Mouse (Mus musculus) brain, adult 2 months (tissue): ENCODE results near the gene Emid1.
"Not testable (repeated sequence)": the region's sequence is repeated elsewhere in the genome, so short reads cannot be mapped to it uniquely, and the experiment has no call there.

Experiments
- DNase-seq: peaks from one replicate; pipeline ENCODE4 v3.0.0; 2011; ENCODE audit warnings: low read depth, low spot score

Gene Emid1

DNA sequence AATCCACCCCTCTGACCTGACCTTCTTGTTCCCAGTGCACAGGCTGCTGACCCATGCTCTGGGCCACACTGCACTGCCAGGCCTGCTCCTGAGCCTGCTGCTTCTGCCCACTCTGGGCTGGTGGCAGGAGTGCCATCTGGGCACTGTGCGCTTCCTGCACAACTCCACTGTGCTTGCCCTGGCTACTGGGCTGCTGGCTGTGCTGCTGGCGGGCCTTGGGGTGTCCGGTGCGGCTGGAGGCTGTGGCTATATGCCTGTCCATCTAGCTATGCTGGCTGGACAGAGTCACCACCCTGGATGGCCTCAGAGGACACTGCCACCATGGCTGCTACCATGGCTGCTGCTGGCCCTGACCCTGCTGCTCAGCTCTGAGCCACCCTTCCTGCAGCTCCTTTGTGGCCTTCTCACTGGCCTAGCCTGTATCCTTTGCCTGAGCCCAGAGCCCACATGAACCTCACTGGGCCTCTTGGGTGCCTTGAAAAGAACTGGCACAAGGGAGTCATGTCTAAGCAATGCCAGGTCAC, 48.0 kb downstream of the Emid1 start:
- DNase-seq, result no peak

DNA sequence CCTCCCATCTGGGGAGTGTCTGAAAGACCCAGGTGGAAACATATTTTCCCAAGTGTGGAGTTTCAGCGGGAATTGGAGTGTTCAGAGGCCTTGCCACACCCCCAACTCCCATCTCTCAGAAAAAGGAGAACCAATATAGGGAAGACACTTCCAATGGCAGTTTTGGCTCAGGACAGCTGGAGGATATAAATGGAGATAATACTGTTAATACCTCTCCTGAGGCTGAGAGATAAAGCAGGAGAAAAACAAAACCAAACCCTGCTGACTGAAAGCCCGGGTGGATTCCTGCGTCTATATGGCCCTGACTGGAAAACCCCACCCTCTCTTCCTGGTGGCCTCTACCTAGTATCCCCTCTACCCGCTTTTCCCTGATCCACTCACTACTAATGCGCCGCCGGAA, 49.7 kb downstream of the Emid1 start:
- no peak for DNase-seq

DNA sequence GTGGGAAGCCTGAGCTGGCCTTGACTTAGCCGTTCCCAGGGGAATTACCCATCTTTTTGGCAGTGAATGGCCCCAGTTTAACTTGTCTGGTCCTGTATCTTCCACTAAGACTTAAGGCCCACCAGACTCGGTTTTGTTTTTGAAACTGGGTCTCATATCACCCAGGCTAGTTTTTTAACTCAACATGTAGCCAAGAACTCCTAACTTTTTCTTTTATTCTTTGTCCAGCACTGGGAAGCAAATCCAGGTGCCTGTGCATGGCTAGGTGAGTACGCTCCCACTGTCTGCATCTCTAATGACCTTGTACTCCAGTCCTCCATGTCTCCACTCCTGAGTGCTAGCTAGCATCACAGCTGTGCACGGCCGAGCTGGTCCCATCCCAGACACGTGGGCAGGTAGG, 50.4 kb downstream of the Emid1 start:
- DNase-seq, result no peak

DNA sequence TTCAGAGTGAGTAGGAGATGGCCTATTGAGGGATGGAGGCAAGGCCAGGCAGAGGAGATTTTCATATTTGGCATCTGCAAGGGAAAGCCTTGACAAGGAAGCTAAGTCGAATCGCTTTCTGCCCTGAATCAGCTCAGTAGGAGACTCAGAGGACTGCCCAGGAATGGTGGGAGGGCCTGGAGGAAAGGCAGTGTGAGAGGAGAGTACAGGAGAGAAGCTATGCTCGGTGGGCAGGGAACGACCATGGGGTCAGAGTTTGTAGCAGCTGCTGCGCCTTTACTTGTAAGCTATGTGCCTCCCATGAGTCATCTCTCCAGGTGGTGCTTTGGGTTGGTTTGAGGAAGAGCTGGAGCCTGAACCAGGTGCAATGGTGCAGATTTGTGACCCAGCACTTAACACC, 51.3 kb downstream of the Emid1 start:
- DNase-seq, result no peak

DNA sequence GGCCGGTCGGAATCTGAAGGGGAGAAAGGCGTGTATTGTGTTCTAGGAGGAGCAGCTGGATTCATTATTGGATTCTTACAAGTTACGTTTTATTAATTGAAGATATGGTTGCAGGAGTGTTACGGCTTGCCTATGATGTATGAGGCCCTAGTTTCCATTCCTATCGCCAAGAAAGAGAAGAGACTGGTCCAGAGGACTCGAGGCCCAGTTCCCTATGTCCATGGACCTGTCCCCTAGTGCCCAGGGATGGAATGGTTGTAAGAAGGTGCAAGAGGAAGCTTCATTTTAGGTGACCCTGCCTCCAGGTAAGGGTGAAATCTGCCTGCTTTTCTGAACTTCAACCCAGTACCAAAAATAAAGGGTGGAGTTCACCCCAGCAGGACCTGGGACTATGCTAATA, 51.8 kb downstream of the Emid1 start:
- DNase-seq, result no peak

DNA sequence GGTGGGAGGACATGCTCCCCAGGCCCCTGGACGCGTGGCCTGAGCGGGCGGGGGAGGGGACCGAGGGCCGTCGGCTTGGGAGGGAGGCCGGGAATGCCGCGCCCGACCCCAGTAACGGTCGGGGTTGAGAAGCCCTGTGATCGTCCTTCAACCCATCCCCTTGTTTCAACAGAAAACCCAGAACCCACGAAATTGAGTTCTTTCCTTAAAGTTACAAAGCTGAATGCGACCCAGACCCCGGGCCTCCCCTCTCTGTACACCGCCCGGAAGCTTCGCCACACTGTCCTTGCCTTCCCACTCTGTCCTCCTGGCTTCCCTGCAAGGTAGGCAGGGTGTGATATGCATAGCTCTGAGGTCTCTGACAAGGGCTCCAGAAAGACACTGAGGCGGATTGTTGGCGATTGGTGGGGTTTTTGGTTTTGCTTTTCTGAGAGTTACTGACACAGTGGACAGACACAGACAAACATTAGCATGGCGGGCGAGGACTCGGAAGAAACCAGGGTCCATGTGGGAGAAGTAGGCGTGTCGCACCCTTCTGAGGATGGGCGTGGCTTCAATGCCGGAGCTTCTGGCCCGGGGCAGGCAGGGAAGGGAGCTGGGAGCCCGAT, 52.4 kb downstream of the Emid1 start:
- peak; percentile 89 for DNase-seq

DNA sequence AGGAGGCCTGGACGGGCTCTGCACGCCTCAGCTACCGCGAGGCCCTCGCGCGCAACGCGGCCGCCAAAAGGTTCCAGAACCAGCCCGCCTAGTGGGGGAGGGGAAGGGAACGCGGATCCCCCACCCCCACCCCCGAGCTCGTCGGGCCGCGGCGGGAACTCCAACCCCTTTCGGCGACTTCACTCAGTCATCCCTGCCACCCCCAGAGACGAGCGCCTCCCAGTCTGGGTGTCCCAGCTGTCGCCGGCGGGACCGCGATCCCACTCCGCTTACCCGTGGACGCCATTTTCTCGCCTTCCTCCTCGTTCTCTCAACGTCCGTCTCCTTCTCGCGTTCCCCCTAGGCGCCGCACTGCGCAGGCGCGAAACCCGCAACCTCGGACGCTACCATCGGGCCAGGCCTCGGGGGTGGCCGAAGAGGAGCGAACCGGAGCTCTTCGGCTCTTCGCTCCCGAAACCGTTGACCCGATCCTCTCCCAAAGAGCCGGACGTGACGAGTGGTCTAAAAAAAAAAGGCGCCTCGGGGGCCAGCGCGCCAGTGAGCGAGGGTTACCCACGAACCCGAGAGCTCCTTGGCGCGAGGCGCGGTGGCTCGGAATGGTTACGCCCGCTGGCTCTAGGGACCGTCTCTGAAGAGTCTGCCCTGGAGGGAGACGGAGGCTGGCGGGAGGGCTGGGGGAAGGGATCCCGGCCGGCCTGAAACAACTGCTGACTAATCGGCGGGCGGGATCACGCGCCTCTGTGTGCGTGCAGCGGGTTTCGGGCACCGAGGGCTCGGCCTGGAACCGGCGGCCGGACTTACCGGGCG, 53.1 kb downstream of the Emid1 start, which contains the start of the genes Rhbdd3 and Ewsr1:
TSS of gene Rhbdd3 (plus strand) at position 191 of the 807 bp plus-strand sequence.
TSS of gene Ewsr1 (minus strand) at position 531 of the 807 bp plus-strand sequence.
- peak; percentile 99 for DNase-seq

DNA sequence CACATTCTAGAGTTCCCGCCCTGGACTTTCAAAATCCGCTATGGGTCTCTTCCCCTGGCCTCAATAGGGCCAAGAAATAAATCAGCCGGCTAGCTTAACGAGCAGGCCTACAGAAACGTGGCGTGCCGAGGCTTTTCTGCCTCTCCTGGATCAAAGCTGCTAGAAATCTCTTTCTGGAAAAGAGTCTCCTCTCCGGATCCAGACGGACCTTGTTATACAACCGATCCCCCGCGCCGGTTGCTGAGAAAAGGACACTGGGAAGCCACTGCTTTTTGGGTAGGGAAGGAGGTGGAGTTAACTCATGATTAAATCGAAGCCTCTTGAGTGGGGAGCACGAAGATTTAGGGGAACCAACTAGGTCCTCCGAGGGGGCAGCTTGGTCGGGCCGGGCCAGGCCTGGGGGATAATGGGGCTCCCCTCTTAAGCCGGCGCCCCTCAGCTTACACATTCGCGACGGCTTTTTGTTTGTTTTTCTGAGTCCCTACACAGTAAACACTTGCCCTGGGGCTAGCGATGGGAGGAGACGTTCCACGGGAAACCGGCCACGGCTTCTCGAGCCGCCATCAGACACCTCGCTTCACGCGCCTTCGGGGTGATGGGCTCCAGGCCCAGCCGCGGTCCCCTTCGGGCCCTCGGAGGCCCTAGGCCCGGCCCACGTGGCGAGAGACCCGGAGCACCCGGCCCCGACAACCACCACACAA, 53.9 kb downstream of the Emid1 start:
- DNase-seq, result peak; percentile 82

DNA sequence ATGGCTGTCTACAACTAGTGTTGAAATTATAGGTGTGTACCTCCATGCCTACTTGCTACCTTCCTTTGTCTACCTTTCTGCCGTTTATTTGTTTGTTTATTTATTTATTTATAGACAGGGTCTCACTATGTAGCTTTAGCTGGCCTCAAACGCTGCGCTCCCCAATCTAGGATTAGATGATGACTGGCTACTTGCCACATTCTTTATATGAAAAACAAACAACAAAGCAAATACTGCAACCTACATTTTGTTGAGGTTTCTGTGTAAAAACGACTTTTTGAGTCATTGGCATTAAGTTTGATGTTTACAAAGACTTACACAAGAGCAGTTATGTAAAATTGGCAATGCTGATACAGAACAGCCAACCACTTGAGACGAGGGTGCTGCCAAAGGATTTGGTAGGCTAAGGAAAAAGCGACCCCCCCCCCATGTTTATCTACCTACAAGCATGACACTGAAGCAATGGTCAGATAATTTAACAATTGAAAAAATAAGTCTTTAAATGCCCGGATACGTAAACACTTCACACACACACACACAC, 55.5 kb downstream of the Emid1 start:
- no peak for DNase-seq

DNA sequence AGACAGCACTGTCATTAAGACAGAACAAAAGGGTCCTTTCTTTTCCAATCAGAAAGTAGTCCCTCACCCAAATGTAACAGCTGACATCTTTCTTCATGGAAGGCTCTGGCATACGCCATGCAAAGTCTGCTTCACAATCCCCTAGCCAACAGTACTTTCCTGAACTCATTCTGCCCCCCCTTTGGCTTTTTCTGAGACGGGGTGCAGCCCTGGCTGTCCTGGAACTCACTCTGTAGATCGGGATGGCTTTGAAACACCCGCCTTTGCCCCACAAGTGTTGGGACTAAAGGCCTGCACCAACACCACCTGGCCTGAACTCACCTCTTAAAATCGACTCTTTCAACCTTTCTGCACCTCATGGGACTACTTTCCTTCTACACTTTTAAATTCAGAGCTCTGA, 56.2 kb downstream of the Emid1 start:
- DNase-seq, result peak; percentile 31

DNA sequence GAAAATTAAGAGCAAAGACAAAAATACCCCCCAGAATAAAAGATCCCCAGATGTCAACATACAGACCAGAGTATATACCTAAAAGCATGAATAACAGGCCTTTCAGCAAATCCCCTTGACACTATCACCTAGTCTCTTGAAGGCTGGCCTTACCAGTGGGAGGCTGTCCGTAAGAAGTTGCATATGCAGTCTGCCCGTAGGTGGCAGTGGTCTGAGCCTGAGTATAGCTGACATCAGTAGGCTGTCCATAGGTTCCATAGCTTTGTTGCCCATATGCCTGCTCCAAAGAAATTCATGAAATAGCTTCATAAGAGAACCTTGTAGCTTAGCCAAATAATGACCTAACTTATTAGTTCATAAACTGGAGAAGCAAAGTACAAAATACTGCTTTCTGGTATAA, 60.4 kb downstream of the Emid1 start:
- no peak for DNase-seq

DNA sequence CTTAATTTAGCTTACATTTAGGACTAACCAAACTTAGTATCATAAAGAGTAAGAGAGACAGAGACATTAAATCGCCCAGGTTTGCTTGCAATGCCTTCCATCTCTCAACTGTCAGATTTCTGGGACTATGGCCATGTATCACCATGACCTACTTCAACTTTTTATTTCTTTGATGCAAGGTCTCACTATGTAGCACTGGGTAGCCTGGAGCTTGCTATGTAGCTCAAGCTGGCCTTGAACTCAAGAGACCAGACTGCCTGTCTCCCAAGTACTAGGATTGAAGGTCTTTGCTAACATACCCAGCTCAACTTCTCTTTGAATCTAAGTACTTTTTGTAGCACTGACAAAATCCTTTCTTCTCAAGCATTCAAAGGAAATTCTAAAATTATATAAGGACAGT, 62.9 kb downstream of the Emid1 start:
- no peak for DNase-seq

DNA sequence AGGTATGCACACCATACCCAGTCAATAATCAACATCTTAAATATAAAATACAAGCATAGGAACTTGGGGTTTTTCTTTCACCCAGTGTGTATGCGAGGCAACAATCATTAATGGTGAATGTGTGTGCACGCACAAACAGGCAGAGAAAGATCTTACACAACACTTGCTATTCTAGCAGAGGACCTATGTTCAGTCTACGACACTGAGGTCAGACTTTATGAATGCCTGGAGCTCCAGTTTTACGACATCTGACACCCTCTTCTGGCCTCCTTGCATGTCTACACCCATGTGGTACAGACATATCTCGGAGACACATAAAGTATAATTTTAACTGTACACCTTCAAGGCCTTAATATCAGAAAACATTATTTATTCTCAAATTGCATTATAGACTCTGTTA, 75.2 kb downstream of the Emid1 start:
- not testable (repeated sequence) for DNase-seq

DNA sequence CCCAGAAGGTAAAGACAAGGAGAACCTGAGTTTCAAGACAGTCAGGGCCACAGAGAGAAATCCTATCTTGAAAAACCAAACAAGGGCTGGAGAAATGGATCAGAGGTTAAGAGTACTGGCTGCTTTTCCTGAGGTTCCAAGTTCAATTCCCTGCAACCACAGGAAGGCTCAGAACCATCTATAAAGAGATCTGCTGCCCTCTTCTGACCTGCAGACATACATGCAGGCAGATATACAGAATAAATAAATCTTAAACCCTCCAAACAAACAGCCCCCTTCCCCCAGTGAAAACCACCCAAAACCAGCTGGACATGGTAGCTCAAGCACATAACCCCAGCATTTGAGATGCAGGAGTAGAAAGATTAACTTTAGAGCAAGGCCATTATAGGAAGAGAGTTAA, 76.3 kb downstream of the Emid1 start:
- DNase-seq, result no peak

DNA sequence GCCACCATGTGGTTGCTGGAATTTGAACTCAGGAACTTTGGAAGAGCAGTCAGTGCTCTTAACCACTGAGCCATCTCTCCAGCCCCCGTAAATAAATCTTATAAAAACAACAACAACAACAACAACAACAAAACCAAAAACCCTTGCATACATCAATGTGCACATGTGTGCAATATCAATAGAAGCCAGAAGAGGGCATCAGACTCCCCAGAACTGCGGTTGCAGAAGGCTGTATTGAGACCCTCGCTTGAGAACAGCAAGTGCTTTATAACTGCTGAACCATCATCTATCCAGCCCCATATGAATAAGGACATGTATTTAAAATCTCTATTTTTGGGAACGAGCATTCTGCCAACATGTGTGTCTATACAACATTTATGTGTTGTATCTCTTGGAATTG, 77.2 kb downstream of the Emid1 start:
- DNase-seq, result peak; percentile 35

DNA sequence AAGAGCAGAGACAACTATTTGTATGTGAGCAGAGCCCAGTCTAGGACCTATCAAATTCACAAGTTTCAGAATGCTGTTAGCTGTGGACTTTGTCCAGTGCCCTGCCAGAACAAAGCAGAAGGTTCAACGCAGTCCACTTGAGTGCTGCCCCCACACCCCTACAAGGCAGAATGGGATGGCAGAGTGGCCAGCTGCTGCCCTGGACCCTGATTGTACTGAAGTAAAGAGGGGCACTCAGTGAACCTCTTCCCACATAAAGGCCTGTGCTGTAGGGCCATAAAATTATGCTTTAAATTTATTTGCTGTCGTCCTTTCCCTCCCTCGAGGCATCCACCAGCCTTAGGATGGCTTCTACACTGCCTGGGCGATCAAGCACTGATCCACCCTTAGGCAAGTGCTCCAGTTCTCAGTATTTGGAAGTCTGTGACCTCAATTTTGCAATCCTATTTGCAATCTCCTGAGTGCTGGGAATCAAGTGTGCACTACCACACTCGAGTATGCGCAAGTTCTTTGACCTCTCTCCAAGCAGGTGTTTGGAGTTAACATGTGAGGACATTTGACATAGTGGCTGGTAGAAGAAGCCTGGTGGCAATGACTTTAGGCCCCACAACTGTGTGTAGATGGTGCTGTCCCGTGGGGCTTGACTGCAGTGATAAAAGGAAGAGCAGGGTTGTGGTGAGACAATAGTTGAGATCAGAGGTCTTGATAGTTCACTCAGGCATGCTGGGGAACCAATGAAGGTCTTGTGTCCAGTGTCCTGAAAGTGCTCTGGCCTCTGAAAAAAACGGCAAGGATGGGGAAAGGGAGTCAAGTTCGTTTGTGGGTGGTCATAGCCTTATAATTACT, 83.7 kb downstream of the Emid1 start:
- no peak for DNase-seq

DNA sequence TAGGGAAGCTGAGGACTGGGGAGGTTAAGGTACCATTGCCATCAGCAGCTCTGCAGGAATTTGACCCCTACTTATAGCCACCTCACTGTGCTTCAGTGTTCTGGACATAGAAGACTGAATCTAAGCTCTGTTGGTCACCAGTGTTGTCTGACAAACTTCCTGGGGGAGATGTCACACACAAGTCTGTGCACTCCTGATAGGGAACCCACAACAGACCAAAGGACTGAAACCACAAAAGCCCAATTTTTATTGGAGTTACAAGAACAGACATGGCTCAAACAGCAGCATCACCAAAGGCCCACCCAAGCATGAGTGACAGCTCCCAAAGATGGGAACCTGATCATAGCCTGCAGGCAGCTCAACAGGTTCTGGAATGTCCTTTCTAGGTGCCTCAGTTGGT, 85.0 kb downstream of the Emid1 start:
- DNase-seq, result no peak

DNA sequence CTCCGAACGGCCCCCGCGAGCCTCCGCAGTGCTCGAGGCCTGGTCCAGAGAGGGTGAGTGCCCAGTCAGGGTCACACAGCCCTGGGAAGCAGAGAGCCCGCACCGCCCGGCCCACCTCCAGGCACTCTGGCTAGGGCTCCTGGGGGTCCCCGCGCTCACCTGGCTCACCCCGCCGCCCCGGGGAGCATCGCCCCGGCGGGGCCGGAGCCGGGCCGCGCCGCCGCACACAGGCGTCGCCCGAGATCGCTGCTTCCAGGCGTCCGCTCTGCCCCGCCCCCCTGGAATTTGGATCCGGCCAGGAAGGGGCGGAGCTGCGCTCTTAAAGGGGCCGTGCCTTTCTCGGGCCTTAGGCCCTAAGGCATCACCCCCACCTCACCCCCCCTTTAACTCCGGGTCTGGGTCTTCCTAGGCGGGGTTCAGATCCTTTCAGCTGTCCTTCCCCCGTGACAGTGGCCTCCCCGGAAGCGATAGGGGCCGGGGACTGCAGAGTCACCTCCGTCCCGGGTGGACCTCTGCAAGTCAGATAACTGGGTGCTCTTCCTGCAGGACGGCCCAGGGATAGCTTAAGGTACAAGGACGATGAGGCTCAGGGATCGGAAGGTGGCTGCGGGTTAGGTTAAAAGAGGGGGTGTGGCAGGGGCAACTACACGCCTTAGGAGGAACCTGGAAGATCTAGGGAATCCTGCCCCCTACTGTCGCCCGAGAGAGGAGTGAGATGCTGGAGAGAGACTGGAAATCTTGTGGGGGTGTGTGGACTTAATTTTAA, 86.8 kb downstream of the Emid1 start, which contains the start of gene Gas2l1:
TSS of gene Gas2l1 (minus strand) at position 272 of the 766 bp plus-strand sequence.
- peak; percentile 95 for DNase-seq

DNA sequence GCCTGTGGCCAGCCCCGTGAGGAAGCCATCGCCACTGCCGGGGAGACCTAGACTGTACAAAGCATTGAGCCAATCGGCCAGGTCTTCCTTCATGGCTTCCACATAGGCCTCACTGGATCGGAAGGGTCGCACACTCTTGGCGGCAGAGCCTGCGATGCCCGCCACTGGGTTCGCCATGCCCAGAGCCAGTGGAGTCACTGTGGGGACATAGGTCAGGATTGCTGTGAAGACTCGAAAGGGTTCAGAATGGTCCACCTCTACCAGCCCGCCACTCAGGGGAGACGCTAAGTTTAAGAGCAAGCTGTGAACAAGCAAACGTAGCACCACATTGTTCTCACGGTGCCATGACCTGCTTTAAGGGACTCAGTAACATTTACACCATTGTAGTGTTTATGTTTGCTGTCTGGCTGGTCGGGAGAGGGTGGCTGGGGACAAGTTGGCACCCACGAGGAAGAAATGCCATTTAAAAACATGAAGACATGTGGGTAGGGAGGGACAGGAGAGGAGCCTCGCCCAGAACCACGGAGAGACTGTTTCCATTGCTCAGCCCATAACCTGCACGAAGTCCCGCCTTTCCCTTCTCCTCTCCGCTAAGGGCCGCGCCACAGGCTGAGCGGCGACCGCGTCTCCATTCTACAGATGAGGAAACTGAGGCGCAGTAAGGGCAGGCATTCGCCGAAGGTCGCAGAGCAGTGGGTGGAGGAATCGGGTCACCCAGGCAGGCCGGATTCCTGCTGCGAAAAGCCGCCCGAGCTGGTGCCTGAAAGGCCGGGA, 87.6 kb downstream of the Emid1 start:
- peak; percentile 69 for DNase-seq
